Mouse (Mus musculus) heart, postnatal 0 days (tissue): ENCODE results near the gene Zc3h7a. TPM values are rescaled to one million over a fixed set of nuclear protein-coding genes. Genes with fewer than 3 reads are reported as not detected.

Experiments
- ATAC-seq: fragments of 200-750 bp; cut with Nextera tagmentation; 2 replicates; pipeline ENCODE4 v1.8.0; 2017; ENCODE audit warnings: low read depth, moderate number of reproducible peaks, moderate library complexity; ENCODE audit not compliant: insufficient read depth
- DNase-seq: peaks from one replicate; pipeline ENCODE4 v3.0.0-alpha.2; 2016; ENCODE audit warnings: low spot score
- H3K27ac ChIP-seq: fragments of 300-500 bp; sonication (generic); 2 replicates; pipeline ENCODE4 v1.5.1; 2014; ENCODE audit warnings: low read depth, mild to moderate bottlenecking
- H3K27me3 ChIP-seq: fragments of 300-500 bp; sonication (generic); 2 replicates; pipeline ENCODE4 v1.6.1; 2014; ENCODE audit warnings: low read length, mixed read lengths; ENCODE audit not compliant: control insufficient read depth, insufficient read depth
- H3K36me3 ChIP-seq: fragments of 300-500 bp; sonication (generic); replicated peaks from 2 replicates; pipeline ENCODE4 v1.6.1; 2014; ENCODE audit warnings: low read length, mixed read lengths; ENCODE audit not compliant: control insufficient read depth, insufficient read depth
- H3K4me1 ChIP-seq: fragments of 300-500 bp; sonication (generic); 2 replicates; pipeline ENCODE4 v1.6.1; 2014; ENCODE audit warnings: antibody characterized with exemption; ENCODE audit not compliant: control insufficient read depth, insufficient read depth
- H3K4me2 ChIP-seq: fragments of 300-500 bp; sonication (generic); 2 replicates; pipeline ENCODE4 v1.6.1; 2014; ENCODE audit warnings: low read depth, mild to moderate bottlenecking, low read length, moderate library complexity
- H3K4me3 ChIP-seq: fragments of 300-500 bp; sonication (generic); 2 replicates; pipeline ENCODE4 v1.5.1; 2014; ENCODE audit warnings: low read depth, low read length
- H3K9ac ChIP-seq: fragments of 300-500 bp; sonication (generic); replicated peaks from 2 replicates; pipeline ENCODE4 v1.6.1; 2014; ENCODE audit warnings: low read depth, low read length, mixed read lengths
- H3K9me3 ChIP-seq: fragments of 300-500 bp; sonication (generic); replicated peaks from 2 replicates; pipeline ENCODE4 v1.6.1; 2016; ENCODE audit warnings: low read length; ENCODE audit not compliant: control insufficient read depth
- CTCF ChIP-seq: IDR thresholded peaks from 2 replicates; pipeline ENCODE4 v1.5.1; 2016; ENCODE audit warnings: antibody characterized with exemption, control low read depth, low read depth
- EP300 ChIP-seq: IDR thresholded peaks from 2 replicates; pipeline ENCODE4 v1.6.1; 2016; ENCODE audit warnings: antibody characterized with exemption, low read depth
- WGBS: fragments of 180-500 bp; shearing (Covaris S2); extraction: QIAGEN DNeasy Blood & Tissue Kit; methylation state at CpG from one replicate; pipeline ENCODE4 v1.1.7; 2014; 5-methylcytosine and 5-hydroxymethylcytosine counted together
- polyA plus RNA-seq: library from polyadenylated mRNA; unstranded; fragments of >200 nt; fragmentation: Nextera tagmentation; extraction: Ambion mirVana; gene quantifications from 2 replicates; pipeline ENCODE4 v1.2.1, GENCODE M21; 2015
- total RNA-seq: library from RNA; depleted of rRNA; stranded (reverse); fragments of >200 nt; gene quantifications from 2 replicates; pipeline ENCODE4 v1.2.3, GENCODE M21; 2014; ENCODE audit warnings: low replicate concordance

Gene Zc3h7a
- total and polyA plus RNA-seq, 2 experiments from 2014 or later: 30.3 to 51.7 TPM

DNA sequence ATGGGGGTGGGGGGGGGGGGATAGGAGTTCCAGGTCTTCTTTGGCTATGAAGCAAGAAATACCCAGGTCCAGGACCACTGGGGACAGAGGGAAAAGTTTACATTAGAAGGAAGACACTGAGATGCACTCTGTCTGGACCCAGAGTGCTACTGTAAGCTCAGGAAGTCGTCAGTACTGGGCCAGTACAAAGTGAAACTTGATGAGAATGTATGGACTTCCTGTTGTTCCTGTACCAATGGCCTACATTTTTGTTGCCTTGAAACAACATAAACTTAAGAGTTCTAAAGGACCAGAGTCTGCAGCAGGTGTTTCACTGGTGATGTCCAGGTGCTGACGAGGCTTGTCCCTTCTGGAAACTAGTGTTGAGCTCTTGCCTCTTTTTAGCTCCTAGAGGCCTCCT lies 1.2 kb upstream of the Zc3h7a start:
- TF ChIP-seq CTCF (no peak), EP300 (no peak)
- H3K9me3 ChIP-seq: no peaks in the 10 kb centered on the region
- no peaks in the 10 kb centered on the region for H3K27me3 ChIP-seq
- no peak overlapping the region for H3K4me3 ChIP-seq
- no peak for ATAC-seq
- H3K36me3 ChIP-seq: no peaks in the 10 kb centered on the region
- H3K27ac ChIP-seq: no peak overlapping the region
- no peak for DNase-seq
- WGBS: 57% methylated on average over 2 of the region's 2 CpGs
- H3K4me2 ChIP-seq: no peak overlapping the region
- H3K9ac ChIP-seq: no peak overlapping the region
- H3K4me1 ChIP-seq: peaks cover 7% of the 10 kb centered on the region

DNA sequence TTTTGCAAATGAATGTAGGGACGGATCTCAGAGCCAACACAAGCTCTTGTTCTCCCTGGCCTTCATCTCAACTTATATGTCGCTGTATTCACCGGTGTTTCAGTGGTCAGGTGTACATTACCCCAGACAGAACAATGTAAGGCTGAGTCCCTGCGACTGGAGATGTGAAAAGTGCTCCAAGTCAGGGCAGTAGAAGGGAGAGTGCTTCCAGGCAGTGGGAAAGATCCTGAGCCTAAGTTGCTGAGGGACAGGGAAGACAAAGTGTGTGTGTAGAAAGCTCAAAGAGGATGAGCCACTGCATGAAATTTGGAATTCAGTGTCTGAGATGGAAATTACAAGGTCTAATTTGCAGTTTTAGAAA lies 671 bp upstream of the Zc3h7a start:
- peak overlapping the region; percentile 88 for H3K4me2 ChIP-seq
- peak overlapping the region; percentile 95 for H3K4me3 ChIP-seq
- H3K27me3 ChIP-seq: no peaks in the 10 kb centered on the region
- no peaks in the 10 kb centered on the region for H3K36me3 ChIP-seq
- ATAC-seq (no peak), DNase-seq (no peak)
- peaks cover 7% of the 10 kb centered on the region for H3K4me1 ChIP-seq
- TF ChIP-seq CTCF: no peak
- H3K9ac ChIP-seq: peak overlapping the region; percentile 92
- H3K9me3 ChIP-seq: no peaks in the 10 kb centered on the region
- H3K27ac ChIP-seq: peak overlapping the region; percentile 92
- 4% methylated on average over 4 of the region's 4 CpGs for WGBS

GRCm38 (mm10) chr16:11175489-11176207 lies 545 bp downstream of the Zc3h7a start:
- peak; percentile 66 for DNase-seq
- Histone ChIP-seq H3K9me3 (no peaks in the 10 kb centered on the region), H3K36me3 (no peaks in the 10 kb centered on the region), H3K4me1 (peaks cover 7% of the 10 kb centered on the region), H3K4me3 (peak overlapping the region; percentile 95), H3K27me3 (no peaks in the 10 kb centered on the region), H3K4me2 (peak overlapping the region; percentile 88), H3K27ac (peak overlapping the region; percentile 92), H3K9ac (peak overlapping the region; percentile 92)
- ATAC-seq: peak; percentile 69
- WGBS: under 1% methylated on average over 72 of the region's 72 CpGs
- TF ChIP-seq CTCF: no peak
- 0 out of 2 replicates have a peak, but pooled peaks have one; percentile 36 for TF ChIP-seq EP300

GRCm38 (mm10) chr16:11175100-11175488 lies 1.1 kb downstream of the Zc3h7a start:
- Histone ChIP-seq H3K36me3 (no peaks in the 10 kb centered on the region), H3K4me2 (peak overlapping the region; percentile 88), H3K9ac (peak overlapping the region; percentile 92), H3K27me3 (no peaks in the 10 kb centered on the region), H3K4me1 (peaks cover 7% of the 10 kb centered on the region), H3K9me3 (no peaks in the 10 kb centered on the region), H3K27ac (peak overlapping the region; percentile 92), H3K4me3 (peak overlapping the region; percentile 95)
- DNase-seq (no peak), ATAC-seq (no peak)
- 6% methylated on average over 9 of the region's 9 CpGs for WGBS
- TF ChIP-seq EP300 (no peak), CTCF (no peak)

DNA sequence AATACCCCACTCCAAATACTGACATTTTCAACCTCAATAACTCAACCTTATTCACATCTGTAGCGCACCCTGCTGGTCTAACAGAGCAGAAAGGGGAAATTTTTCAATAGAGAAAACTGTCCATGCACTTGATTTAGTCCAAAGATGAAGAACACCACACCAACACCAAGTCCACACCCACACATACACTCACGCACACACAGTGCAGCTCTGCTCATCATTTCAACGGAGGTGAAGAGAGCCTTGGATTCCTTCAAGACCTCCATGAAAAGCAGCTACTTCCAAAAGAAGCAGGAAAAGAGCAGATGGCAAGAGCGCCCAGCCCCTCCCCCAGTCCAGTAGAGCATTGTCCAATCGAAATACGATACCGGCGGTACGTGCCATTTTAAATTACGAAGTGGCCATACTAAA lies 1.5 kb downstream of the Zc3h7a start:
- Histone ChIP-seq H3K4me2 (peak overlapping the region; percentile 88), H3K4me3 (peak overlapping the region; percentile 95), H3K9me3 (no peaks in the 10 kb centered on the region), H3K27me3 (no peaks in the 10 kb centered on the region), H3K36me3 (no peaks in the 10 kb centered on the region), H3K9ac (peak overlapping the region; percentile 92; the same call in 1 of the 2 replicates), H3K27ac (peak overlapping the region; percentile 92; the same call in 1 of the 2 replicates), H3K4me1 (peaks cover 7% of the 10 kb centered on the region)
- ATAC-seq (no peak), DNase-seq (peak; percentile 63)
- TF ChIP-seq CTCF: peak; percentile 54
- no peak for TF ChIP-seq EP300
- 6% methylated on average over 10 of the region's 10 CpGs for WGBS

GRCm38 (mm10) chr16:11171679-11172078 lies 4.5 kb downstream of the Zc3h7a start:
- WGBS: 91% methylated on average over 6 of the region's 6 CpGs
- Histone ChIP-seq H3K27me3 (no peaks in the 10 kb centered on the region), H3K4me3 (no peak overlapping the region), H3K36me3 (no peaks in the 10 kb centered on the region), H3K27ac (no peak overlapping the region), H3K4me1 (peaks cover under 1% of the 10 kb centered on the region), H3K4me2 (no peak overlapping the region), H3K9me3 (no peaks in the 10 kb centered on the region), H3K9ac (no peak overlapping the region)
- ATAC-seq: no peak
- TF ChIP-seq EP300 (no peak), CTCF (no peak)
- DNase-seq: no peak
